Mouse (Mus musculus) ES-Bruce4 (cell line): ENCODE results near the gene Cyp26b1. TPM values are rescaled to one million over a fixed set of nuclear protein-coding genes. Genes with fewer than 3 reads are reported as not detected.

Experiments used
- H3K27ac ChIP-seq: 2 replicates; pipeline ENCODE4 v1.5.1; 2012; ENCODE audit warnings: low read length, inconsistent platforms; ENCODE audit not compliant: insufficient read depth
- H3K27me3 ChIP-seq: 2 replicates; pipeline ENCODE4 v1.6.1; 2012; ENCODE audit warnings: mild to moderate bottlenecking, low read length, inconsistent platforms; ENCODE audit not compliant: control insufficient read depth, poor library complexity, insufficient read depth, severe bottlenecking
- H3K36me3 ChIP-seq: 2 replicates; pipeline ENCODE4 v1.6.1; 2012; ENCODE audit warnings: inconsistent platforms, mild to moderate bottlenecking, low read length, moderate library complexity; ENCODE audit not compliant: control insufficient read depth, poor library complexity, insufficient read depth, severe bottlenecking
- H3K4me1 ChIP-seq: one replicate; pipeline ENCODE4 v1.8.1; 2011; ENCODE audit warnings: low read length; ENCODE audit not compliant: control insufficient read depth, insufficient read depth
- H3K4me3 ChIP-seq: 2 replicates; pipeline ENCODE4 v1.5.1; 2011; ENCODE audit warnings: low read depth, mild to moderate bottlenecking, low read length
- H3K9ac ChIP-seq: 2 replicates; pipeline ENCODE4 v1.6.1; 2012; ENCODE audit warnings: low read depth, mild to moderate bottlenecking, inconsistent platforms; ENCODE audit not compliant: poor library complexity, severe bottlenecking
- H3K9me3 ChIP-seq: replicated peaks from 2 replicates; pipeline ENCODE4 v1.6.1; 2012; ENCODE audit warnings: mild to moderate bottlenecking, low read length, inconsistent platforms; ENCODE audit not compliant: control insufficient read depth, poor library complexity, insufficient read depth, severe bottlenecking
- CTCF ChIP-seq: IDR thresholded peaks from one replicate; pipeline ENCODE4 v1.8.1; 2011; ENCODE audit warnings: low read depth, low read length
- EP300 ChIP-seq: IDR thresholded peaks from 2 replicates; pipeline ENCODE4 v1.6.1; 2011; ENCODE audit warnings: low read depth, low read length; ENCODE audit not compliant: insufficient read depth
- POLR2A ChIP-seq: IDR thresholded peaks from one replicate; pipeline ENCODE4 v1.8.1; 2011; ENCODE audit warnings: low read length; ENCODE audit not compliant: insufficient read depth
- polyA plus RNA-seq: library from polyadenylated mRNA; stranded (reverse); fragments of >200 nt; gene quantifications from 2 replicates; pipeline ENCODE4 v1.2.4, GENCODE M21; 2011; ENCODE audit warnings: low read depth; ENCODE audit not compliant: missing spikeins, insufficient read depth, insufficient read length

The Cyp26b1 gene
- polyA plus RNA-seq, 1 experiment = 0.46 TPM

DNA sequence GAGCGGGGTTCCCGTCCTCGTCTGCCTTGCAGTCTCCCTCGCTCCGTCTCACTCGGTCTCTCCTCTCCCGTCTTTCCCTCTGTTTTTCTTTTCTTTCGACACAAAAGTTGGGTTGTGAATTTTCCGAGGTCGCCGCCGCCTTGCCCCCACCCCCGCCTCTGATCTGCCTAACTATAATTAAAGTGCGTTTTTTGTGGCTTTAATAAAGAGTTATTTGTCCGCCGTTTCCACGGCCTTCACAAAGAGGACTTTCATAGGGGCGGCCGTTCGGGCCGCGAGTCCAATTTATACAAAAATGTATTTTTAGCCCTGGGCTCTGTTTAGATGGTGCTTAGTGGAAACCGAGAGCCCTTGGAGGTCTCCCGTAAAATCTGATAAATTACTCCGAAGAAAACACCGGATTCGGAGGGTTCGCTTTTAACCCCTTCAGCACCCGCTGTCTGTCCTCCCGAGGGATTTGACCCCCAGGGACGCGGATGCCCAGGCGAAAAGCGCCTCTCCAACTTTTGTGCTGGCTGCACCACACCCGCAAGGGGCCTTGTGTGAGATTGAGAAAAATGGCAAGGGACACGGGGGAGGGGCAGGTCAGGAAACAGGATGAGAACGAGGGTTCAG lies 7.9 kb downstream of the Cyp26b1 start:
- H3K4me1 ChIP-seq = no peaks in the 10 kb centered on the region
- H3K27me3 ChIP-seq = peaks cover 48% of the 10 kb centered on the region
- no peak for TF ChIP-seq EP300
- no peak for TF ChIP-seq POLR2A
- TF ChIP-seq CTCF = no peak
- H3K9me3 ChIP-seq = no peaks in the 10 kb centered on the region
- 0 out of 2 replicates have a peak overlapping the region, but pooled peaks have one; percentile 21 for H3K4me3 ChIP-seq
- no peaks in the 10 kb centered on the region for H3K36me3 ChIP-seq
- no peak overlapping the region for H3K27ac ChIP-seq
- no peak overlapping the region for H3K9ac ChIP-seq

DNA sequence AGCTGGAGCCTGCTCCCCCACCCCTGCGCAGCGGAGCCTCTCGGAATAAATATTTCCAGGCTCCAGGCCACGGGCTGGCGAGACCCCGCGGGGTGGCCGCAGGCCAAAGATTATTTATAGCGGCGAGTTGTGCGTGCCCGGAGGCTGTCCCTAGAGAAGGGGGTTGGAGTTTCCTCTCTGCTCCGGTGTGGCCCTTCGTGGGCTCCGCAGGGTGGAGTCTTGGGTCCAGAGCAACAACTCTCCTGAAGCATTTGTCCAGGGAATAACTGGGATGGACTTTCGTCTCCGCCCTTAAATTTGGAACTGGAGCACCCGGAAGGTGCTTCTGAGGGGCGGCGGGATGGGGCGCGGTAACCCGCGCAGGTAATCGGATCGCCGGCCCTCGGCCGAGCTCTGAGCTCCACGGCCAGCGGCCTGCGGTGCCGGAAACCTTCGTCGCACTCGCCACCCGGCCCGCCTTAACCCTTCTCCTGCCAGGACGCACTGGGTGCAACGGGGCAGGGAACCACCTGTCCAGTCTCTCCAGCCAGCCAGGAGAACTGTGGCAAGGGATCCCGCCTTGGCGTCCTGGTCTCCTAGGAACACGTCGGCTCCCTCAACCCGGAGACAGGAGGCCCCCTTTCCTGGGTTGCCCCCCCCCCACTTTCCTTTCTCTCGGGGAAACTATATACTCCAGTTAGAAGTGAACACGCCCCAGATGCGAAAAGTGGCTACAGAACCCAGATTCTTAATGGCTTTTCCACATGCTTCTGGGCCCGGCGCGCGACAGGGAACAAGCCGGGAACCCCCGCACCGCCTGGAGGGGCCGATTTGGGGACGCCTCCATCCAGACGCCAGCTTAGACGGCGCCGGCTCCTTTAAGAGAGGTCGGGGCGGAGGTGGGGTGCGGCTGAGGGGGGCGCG lies 8.7 kb downstream of the Cyp26b1 start:
- Histone ChIP-seq H3K27ac (no peak overlapping the region), H3K9ac (peak overlapping the region; percentile 22; the same call in 1 of the 2 replicates), H3K4me3 (peak overlapping the region; percentile 29), H3K4me1 (no peaks in the 10 kb centered on the region), H3K27me3 (peaks cover 48% of the 10 kb centered on the region), H3K36me3 (no peaks in the 10 kb centered on the region), H3K9me3 (no peaks in the 10 kb centered on the region)
- TF ChIP-seq POLR2A (no peak), CTCF (no peak), EP300 (no peak)

DNA sequence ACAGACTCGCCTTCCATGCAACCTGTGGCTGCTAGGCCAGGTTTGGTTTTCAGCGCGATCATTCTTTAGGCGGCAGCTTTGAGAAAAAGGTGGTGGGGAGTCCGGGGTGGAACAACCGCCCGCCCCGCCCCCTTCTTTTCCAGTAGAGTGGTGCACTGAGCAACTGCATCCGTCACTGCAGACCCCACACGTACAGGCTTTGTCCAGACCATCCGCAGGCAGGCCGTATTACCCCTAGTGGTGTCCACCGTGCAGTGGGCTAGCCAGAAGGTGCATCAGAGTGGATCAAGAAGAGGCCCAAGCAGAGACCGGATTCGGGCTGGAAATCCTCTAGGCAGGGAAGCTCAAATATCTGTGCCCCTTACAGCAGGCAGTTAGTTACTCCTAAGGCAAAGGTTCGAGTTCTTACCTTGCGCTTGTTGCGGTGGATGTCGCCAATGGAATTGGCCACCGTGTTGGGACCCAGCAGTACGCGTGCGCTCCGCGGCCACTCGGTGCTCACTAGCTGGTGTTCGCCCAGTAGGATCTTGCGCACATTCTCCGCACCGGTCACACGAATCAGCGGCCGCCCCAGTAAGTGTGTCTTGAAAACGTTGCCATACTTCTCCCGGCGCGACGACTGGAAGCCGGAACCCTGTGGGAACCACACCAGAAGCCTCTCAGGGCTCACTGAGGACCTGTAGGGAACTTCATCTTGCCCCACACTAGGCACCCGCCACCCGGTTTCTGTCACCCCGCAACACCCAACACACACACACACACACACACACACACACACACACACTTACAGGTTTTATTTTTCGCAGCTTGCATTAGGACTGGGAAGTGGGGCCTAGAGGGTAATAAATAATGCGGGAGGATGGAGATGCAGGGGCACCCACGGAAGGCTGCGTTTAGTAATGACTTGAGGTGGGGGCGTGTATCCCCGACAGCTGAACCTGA lies 9.6 kb downstream of the Cyp26b1 start:
- Histone ChIP-seq H3K9ac (no peak overlapping the region), H3K9me3 (no peaks in the 10 kb centered on the region), H3K27ac (no peak overlapping the region), H3K4me3 (peak overlapping the region; percentile 42), H3K36me3 (no peaks in the 10 kb centered on the region), H3K4me1 (no peaks in the 10 kb centered on the region), H3K27me3 (peaks cover 48% of the 10 kb centered on the region)
- TF ChIP-seq POLR2A (no peak), CTCF (no peak), EP300 (no peak)

DNA sequence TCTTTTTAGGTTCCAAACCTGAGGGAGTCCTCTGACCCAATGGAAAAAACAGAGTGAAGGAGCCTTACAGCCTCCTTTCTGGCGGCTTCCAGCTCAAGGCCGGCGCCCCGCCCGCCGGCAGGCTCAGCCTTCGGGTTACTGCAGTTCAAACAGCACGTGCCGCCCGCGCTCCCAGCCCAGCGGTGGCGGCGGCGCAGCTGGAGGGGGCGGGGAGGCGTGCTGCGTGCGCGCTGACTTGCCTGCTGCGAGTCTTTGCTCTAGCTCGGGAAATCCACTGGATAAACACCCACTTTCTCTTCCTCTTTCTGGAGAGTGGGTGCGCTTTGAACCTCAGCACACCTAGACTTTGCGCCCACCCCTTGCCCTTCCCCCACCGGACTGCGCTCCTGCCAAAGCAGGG lies 10.3 kb downstream of the Cyp26b1 start:
- Histone ChIP-seq H3K36me3 (no peaks in the 10 kb centered on the region), H3K27ac (no peak overlapping the region), H3K27me3 (peaks cover 42% of the 10 kb centered on the region), H3K9me3 (no peaks in the 10 kb centered on the region), H3K4me1 (no peaks in the 10 kb centered on the region), H3K9ac (no peak overlapping the region), H3K4me3 (peak overlapping the region; percentile 42)
- TF ChIP-seq EP300 (no peak), POLR2A (no peak), CTCF (no peak)

DNA sequence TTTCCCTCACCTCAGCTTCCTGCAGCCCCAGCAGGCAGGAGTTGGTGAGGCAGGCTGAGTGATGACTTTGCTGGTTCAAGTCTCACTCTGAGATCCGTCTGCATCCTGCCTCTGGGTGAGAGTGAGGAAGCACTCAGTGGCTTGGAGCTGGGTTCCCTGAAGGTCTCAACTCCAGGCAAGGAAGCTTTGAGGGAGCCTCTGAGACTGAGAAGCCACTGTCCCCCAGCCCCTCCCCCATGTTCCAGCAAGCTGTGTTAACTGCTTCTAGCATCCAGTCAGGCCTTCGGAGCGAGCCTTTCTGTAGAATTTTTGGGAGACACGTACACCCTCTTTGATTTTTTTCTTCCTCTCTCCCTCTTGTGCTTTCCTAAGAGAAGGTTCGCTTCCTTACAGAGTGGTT lies 10.9 kb downstream of the Cyp26b1 start:
- Histone ChIP-seq H3K36me3 (no peaks in the 10 kb centered on the region), H3K4me3 (no peak overlapping the region), H3K9me3 (no peaks in the 10 kb centered on the region), H3K27ac (no peak overlapping the region), H3K9ac (no peak overlapping the region), H3K4me1 (no peaks in the 10 kb centered on the region), H3K27me3 (peaks cover 38% of the 10 kb centered on the region)
- TF ChIP-seq POLR2A (no peak), CTCF (no peak), EP300 (no peak)
